22 mouse cellular contexts compared by ENCODE assay signal in genomic region chr6:64862901-64863300, GRCm38 (mm10).
DNase-seq lines count a peak whose midpoint lies in the region; ATAC-seq and TF ChIP-seq lines count a peak whose summit lies in the region.
"Had no signal": no experiment of that assay in that cellular context is flagged by ENCODE, and none has a peak within 500 bp of the region (broad histone marks: within the 10 kb centered on the region; RNA-seq: fewer than 3 reads in every experiment).

No protein-coding gene starts in this region.

- H3K9me3 ChIP-seq in intestine, embryonic 15.5 days: no peaks in the 10 kb centered on the region
- H3K9me3 ChIP-seq in intestine, postnatal 0 days (ENCODE audit: control insufficient read depth): no peaks in the 10 kb centered on the region
- H3K9me3 ChIP-seq in intestine, embryonic 16.5 days (ENCODE audit: control insufficient read depth, low read length): no peaks in the 10 kb centered on the region
- no peaks in the 10 kb centered on the region for H3K9me3 ChIP-seq in stomach, postnatal 0 days (ENCODE audit: control insufficient read depth, low read length)
- no peaks in the 10 kb centered on the region for H3K9me3 ChIP-seq in hindbrain, embryonic 10.5 days
- H3K9me3 ChIP-seq in limb, embryonic 10.5 days (replicated peaks): no peaks in the 10 kb centered on the region

- no peak overlapping the region for H3K27ac ChIP-seq in intestine, embryonic 15.5 days
- no peak overlapping the region for H3K27ac ChIP-seq in intestine, postnatal 0 days (ENCODE audit: low read depth, low read length)
- H3K27ac ChIP-seq in intestine, embryonic 16.5 days (ENCODE audit: low read length): no peak overlapping the region
- no peak overlapping the region for H3K27ac ChIP-seq in stomach, postnatal 0 days (replicated peaks)
- H3K27ac ChIP-seq in hindbrain, embryonic 10.5 days: no peak overlapping the region
- H3K27ac ChIP-seq in limb, embryonic 10.5 days: no peak overlapping the region

- no peak overlapping the region for H3K4me3 ChIP-seq in intestine, embryonic 15.5 days (replicated peaks)
- H3K4me3 ChIP-seq in intestine, postnatal 0 days (ENCODE audit: low read depth, low read length): no peak overlapping the region
- H3K4me3 ChIP-seq in intestine, embryonic 16.5 days (ENCODE audit: low read length): no peak overlapping the region
- H3K4me3 ChIP-seq in stomach, postnatal 0 days (ENCODE audit: low read depth, low read length): no peak overlapping the region
- H3K4me3 ChIP-seq in hindbrain, embryonic 10.5 days: no peak overlapping the region
- H3K4me3 ChIP-seq in limb, embryonic 10.5 days: no peak overlapping the region

- H3K36me3 ChIP-seq in intestine, embryonic 15.5 days: no peaks in the 10 kb centered on the region
- no peaks in the 10 kb centered on the region for H3K36me3 ChIP-seq in intestine, postnatal 0 days (ENCODE audit: control insufficient read depth, insufficient read depth)
- H3K36me3 ChIP-seq in intestine, embryonic 16.5 days (ENCODE audit: control insufficient read depth, insufficient read depth, low read length): no peaks in the 10 kb centered on the region
- H3K36me3 ChIP-seq in stomach, postnatal 0 days (ENCODE audit: control insufficient read depth, insufficient read depth, low read length): no peaks in the 10 kb centered on the region
- H3K36me3 ChIP-seq in hindbrain, embryonic 10.5 days: no peaks in the 10 kb centered on the region
- H3K36me3 ChIP-seq in limb, embryonic 10.5 days: no peaks in the 10 kb centered on the region
- H3K36me3 ChIP-seq: G1E had no signal

- H3K4me1 ChIP-seq in intestine, embryonic 15.5 days (replicated peaks): no peaks in the 10 kb centered on the region
- H3K4me1 ChIP-seq in intestine, postnatal 0 days (replicated peaks; ENCODE audit: control insufficient read depth, insufficient read depth, low read length): no peaks in the 10 kb centered on the region
- no peaks in the 10 kb centered on the region for H3K4me1 ChIP-seq in intestine, embryonic 16.5 days (ENCODE audit: control insufficient read depth, insufficient read depth, low read length)
- no peaks in the 10 kb centered on the region for H3K4me1 ChIP-seq in stomach, postnatal 0 days (replicated peaks; ENCODE audit: control insufficient read depth, insufficient read depth)
- no peaks in the 10 kb centered on the region for H3K4me1 ChIP-seq in hindbrain, embryonic 10.5 days (replicated peaks)
- H3K4me1 ChIP-seq in limb, embryonic 10.5 days: no peaks in the 10 kb centered on the region

- H3K4me2 ChIP-seq in intestine, embryonic 15.5 days (replicated peaks): no peak overlapping the region
- no peak overlapping the region for H3K4me2 ChIP-seq in intestine, postnatal 0 days (replicated peaks; ENCODE audit: low read depth)
- no peak overlapping the region for H3K4me2 ChIP-seq in intestine, embryonic 16.5 days (ENCODE audit: low read depth, low read length)
- H3K4me2 ChIP-seq in stomach, postnatal 0 days (replicated peaks; ENCODE audit: low read depth): no peak overlapping the region

- H3K27me3 ChIP-seq in intestine, embryonic 15.5 days (replicated peaks): no peaks in the 10 kb centered on the region
- H3K27me3 ChIP-seq in intestine, postnatal 0 days (replicated peaks; ENCODE audit: control insufficient read depth, insufficient read depth, low read length): no peaks in the 10 kb centered on the region
- H3K27me3 ChIP-seq in intestine, embryonic 16.5 days (replicated peaks; ENCODE audit: control insufficient read depth, insufficient read depth, low read length): no peaks in the 10 kb centered on the region
- no peaks in the 10 kb centered on the region for H3K27me3 ChIP-seq in stomach, postnatal 0 days (ENCODE audit: control insufficient read depth, insufficient read depth, low read length)
- no peaks in the 10 kb centered on the region for H3K27me3 ChIP-seq in hindbrain, embryonic 10.5 days (ENCODE audit: insufficient read depth, poor library complexity, severe bottlenecking)
- no peaks in the 10 kb centered on the region for H3K27me3 ChIP-seq in limb, embryonic 10.5 days (ENCODE audit: low read depth, poor library complexity, severe bottlenecking)
- H3K27me3 ChIP-seq: CH12.LX had no signal

- DNase-seq in large intestine, adult 2 months (ENCODE audit: low read depth, low spot score): peak; percentile 42
- DNase-seq in stomach, postnatal 0 days (ENCODE audit: low spot score): peak; percentile 15
- DNase-seq in hindbrain, embryonic 10.5 days (ENCODE audit: low spot score): no peak
- DNase-seq in limb, embryonic 10.5 days (ENCODE audit: low spot score): no peak
- DNase-seq: adrenal gland, adult 2 months; adrenal gland, adult 8-10 months; adrenal gland, postnatal 10 days; adrenal gland, postnatal 14 days; adrenal gland, postnatal 25 days; adrenal gland, postnatal 36 days; B cell, adult 2 months; cerebellum, adult 11 months; cerebellum, adult 11-12 months had no signal

- no peak overlapping the region for H3K9ac ChIP-seq in intestine, embryonic 15.5 days
- no peak overlapping the region for H3K9ac ChIP-seq in intestine, postnatal 0 days (ENCODE audit: low read depth, low read length)
- H3K9ac ChIP-seq in intestine, embryonic 16.5 days (ENCODE audit: low read depth, low read length): no peak overlapping the region
- no peak overlapping the region for H3K9ac ChIP-seq in stomach, postnatal 0 days (ENCODE audit: low read length)

- 64% methylated on average over 4 of the region's 4 CpGs for WGBS in intestine, embryonic 15.5 days
- WGBS in intestine, postnatal 0 days: 52% methylated on average over 4 of the region's 4 CpGs
- WGBS in intestine, embryonic 16.5 days: 68% methylated on average over 4 of the region's 4 CpGs
- WGBS in large intestine, adult 2 months: 33% methylated on average over 4 of the region's 4 CpGs
- WGBS in stomach, postnatal 0 days: 60% methylated on average over 4 of the region's 4 CpGs
- 76% methylated on average over 4 of the region's 4 CpGs for WGBS in hindbrain, embryonic 10.5 days
- 83% methylated on average over 4 of the region's 4 CpGs for WGBS in limb, embryonic 10.5 days

- ATAC-seq in intestine, embryonic 15.5 days: peak; percentile 73
- ATAC-seq in intestine, postnatal 0 days: no peak
- peak; percentile 59; the same call in 1 of the 2 replicates for ATAC-seq in intestine, embryonic 16.5 days
- ATAC-seq in stomach, postnatal 0 days (ENCODE audit: low FRiP score, low TSS enrichment): 0 out of 2 replicates have a peak, but pooled peaks have one; percentile 21
- no peak for ATAC-seq in megakaryocyte-erythroid progenitor cell, adult 5-6 weeks (replicated peaks; ENCODE audit: low FRiP score, low TSS enrichment, poor library complexity, severe bottlenecking)
- ATAC-seq: activated CD4-positive, CD25-positive, alpha-beta regulatory T cell, adult 4 months; CD4-positive, CD25-positive, alpha-beta regulatory T cell, adult 4 months; Patski had no signal

- TF ChIP-seq CTCF in intestine, postnatal 0 days (IDR thresholded peaks at IDR 0.05; ENCODE audit: low read depth): no peak
- TF ChIP-seq CTCF in stomach, postnatal 0 days (IDR thresholded peaks at IDR 0.05; ENCODE audit: low read depth): no peak

- TF ChIP-seq EP300 in stomach, postnatal 0 days (optimal IDR thresholded peaks at IDR 0.05): no peak

Comparison
In these comparisons a context has a peak if more than half of its experiments do, and no peak if none do; other contexts are left out.
1. ATAC-seq: peak in intestine, embryonic 15.5 days (single experiment), intestine, embryonic 16.5 days (single experiment) and stomach, postnatal 0 days (single experiment); none in intestine, postnatal 0 days (single experiment) and megakaryocyte-erythroid progenitor cell, adult 5-6 weeks (single experiment).
2. DNase-seq: peak in large intestine, adult 2 months (single experiment) and stomach, postnatal 0 days (single experiment); none in hindbrain, embryonic 10.5 days (single experiment) and limb, embryonic 10.5 days (single experiment).